Mouse (Mus musculus): Measurements from ENCODE around the gene Wdr18.

Gene Wdr18

GRCm38 (mm10) chr10:79997034-79997760, 37.2 kb downstream of the Wdr18 start:
- DNase-seq (ENCODE audit: low read depth): peak; percentile 78

- DNase-seq (ENCODE audit: low read depth): peak; percentile 58
These were observed 37.9 kb downstream of the Wdr18 start for GRCm38 (mm10) chr10:79997819-79998218.

GRCm38 (mm10) chr10:80001945-80002344, 42.0 kb downstream of the Wdr18 start:
- DNase-seq (ENCODE audit: low read depth): no peak

- no peak for DNase-seq (ENCODE audit: low read depth)
These were observed 42.9 kb downstream of the Wdr18 start for GRCm38 (mm10) chr10:80002829-80003228.

DNA sequence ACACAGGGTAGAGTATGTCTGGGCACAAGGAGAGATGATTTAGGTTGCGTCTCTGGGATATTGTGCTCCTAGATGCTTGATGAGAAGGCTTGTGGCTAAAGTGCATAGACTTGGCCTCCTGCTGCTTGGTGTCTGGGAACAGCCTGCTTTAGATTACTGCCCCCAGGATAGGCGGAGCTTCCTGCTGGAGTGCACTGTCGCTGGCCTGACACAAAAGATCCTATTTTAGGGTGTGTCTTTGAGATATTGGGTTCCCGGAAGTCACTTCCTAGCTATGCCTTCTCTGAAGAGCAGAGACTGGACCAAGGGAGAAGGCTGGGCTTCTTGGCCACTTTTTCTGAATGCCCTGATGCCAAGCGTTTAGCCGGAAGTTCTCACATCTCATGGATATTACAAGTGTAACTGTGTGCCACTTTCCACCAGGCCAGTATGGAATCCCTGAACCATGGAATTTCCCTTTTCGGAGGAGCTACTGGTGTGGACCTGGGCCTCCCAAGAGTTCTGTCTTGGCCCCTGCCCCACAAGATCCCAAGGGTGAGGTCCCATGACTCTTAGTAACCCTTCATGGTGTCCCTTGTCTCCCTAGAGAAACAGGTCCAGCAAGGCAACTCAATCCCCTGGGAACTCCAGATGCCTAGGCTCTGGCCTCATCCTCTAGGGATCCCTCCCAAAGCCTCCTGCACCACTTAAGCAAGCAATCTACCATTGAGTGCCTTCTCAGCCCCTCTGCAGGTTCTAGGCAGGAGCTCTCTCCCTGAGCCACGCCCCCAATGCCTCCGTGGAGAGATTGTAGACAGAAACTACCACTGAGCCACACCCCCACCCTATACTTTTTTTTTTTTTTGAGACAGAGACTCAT, 43.7 kb downstream of the Wdr18 start:
- DNase-seq (ENCODE audit: low read depth): no peak

- DNase-seq (ENCODE audit: low read depth): no peak
These were observed 44.3 kb downstream of the Wdr18 start for GRCm38 (mm10) chr10:80004233-80004705.

GRCm38 (mm10) chr10:80011740-80012139, 51.8 kb downstream of the Wdr18 start:
- no peak for DNase-seq (ENCODE audit: low read depth)

DNA sequence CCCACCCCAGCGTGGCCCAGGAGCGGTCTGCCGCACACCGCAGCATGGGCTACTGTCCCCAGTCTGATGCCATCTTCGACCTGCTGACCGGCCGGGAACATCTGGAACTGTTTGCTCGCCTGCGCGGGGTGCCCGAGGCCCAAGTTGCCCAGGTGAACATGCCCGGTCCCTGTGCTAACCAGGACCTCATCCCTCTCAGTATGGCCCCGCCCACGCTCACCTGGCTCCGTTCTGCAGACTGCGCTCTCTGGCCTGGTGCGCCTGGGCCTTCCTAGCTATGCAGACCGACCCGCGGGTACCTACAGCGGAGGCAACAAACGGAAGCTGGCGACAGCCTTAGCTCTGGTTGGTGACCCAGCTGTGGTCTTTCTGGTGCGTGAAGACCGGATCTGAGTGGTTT, 53.7 kb downstream of the Wdr18 start:
- no peak for DNase-seq (ENCODE audit: low read depth)

GRCm38 (mm10) chr10:80014484-80015290, 54.7 kb downstream of the Wdr18 start:
- DNase-seq (ENCODE audit: low read depth): peak; percentile 83

DNA sequence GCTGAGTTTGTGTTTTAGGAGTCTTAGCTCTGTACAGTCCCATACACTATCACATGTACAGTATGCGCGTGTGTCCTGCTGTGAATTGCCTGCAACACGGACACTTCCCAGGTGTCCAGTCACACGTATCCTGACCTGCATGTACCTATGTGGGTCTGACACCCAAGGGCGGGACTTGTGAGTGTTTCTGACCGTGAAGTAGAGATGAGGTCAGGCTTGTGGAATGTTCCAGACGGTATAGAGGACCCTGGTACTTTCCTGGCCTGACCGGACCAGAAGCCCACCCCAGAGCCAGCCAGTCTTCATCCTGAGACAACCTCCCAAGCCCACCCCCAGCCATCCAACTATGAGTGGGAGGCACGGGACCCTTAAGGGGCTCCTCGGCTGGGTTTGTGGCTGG, 55.6 kb downstream of the Wdr18 start:
- no peak for DNase-seq (ENCODE audit: low read depth)

DNA sequence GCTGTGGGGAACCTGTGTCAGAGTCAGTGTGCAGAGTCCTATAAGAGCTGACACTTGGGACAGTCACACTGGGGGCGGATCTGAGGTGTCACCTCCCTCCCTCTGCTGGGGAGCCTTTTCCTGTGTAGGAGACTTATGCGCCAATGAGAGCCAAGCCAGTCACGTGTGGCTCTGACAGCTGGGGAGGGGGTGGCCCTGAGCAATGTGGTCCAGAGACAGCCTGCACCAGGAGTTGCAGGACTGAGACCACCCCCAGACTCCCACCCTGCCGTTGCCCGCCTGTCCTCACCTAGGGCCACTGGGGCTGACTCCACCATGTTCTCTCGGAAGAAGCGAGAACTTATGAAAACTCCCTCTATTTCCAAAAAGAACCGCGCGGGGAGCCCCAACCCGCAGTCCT, 56.6 kb downstream of the Wdr18 start, which contains the start of gene Arhgap45:
Gene Arhgap45, plus strand, starts transcription at position 143 of the 400 bp plus-strand sequence.
- no peak for DNase-seq (ENCODE audit: low read depth)

GRCm38 (mm10) chr10:80016931-80017330, 57.0 kb downstream of the Wdr18 start:
- no peak for DNase-seq (ENCODE audit: low read depth)

DNA sequence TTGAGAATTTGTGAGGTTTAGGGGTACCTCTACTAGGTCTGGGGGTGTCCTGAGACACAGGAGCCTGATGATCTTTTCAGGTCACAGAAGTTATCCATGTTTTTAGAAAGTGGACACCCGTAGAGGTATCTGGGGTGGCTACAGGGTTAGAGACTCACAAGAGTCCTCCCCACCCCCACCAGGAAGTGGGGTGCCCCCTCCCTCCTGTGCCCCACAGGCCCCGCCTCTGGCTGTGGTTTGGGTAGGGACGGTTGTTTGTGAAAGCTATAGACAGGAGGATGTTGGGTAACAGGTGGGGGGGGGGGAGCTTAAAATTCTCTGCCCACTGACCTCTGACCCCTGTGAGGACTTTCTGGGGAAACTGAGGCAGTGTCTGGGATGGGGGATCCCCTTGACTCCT, 57.4 kb downstream of the Wdr18 start:
- DNase-seq (ENCODE audit: low read depth): no peak

DNA sequence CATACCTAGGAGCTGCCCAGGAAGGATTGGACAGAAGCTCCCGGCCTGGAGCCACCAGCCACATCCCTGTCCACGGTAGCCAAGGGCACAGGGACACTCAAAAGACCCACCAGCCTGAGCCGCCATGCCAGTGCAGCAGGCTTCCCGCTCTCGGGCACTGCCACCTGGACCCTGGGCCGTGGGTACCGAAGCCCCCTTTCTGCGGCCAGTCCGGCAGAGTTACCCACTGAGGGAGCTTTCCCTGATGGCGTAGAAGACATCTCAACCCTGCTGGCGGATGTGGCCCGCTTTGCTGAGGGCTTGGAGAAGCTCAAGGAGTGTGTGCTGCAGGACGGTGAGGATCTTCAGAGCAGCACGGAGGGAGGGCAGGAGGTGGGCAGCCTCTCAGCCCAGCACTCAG, 57.8 kb downstream of the Wdr18 start:
- DNase-seq (ENCODE audit: low read depth): no peak

GRCm38 (mm10) chr10:80018739-80019297, 58.9 kb downstream of the Wdr18 start:
- peak; percentile 34 for DNase-seq (ENCODE audit: low read depth)

- DNase-seq (ENCODE audit: low read depth): no peak
These were observed 59.6 kb downstream of the Wdr18 start for GRCm38 (mm10) chr10:80019471-80020131.

Measured in NIH3T3 (cell line).